Mouse (Mus musculus) liver, adult 2 months (tissue): ENCODE results near the gene Plekhf1.

Experiments
- CTCF ChIP-seq: fragments of 200-500 bp; IDR thresholded peaks from 2 replicates; pipeline ENCODE4 v1.5.1; 2011; ENCODE audit warnings: low read depth, low read length, control low read depth
- POLR2A ChIP-seq: fragments of 200-500 bp; IDR thresholded peaks from 2 replicates; pipeline ENCODE4 v1.6.1; 2011; ENCODE audit warnings: low read length, control low read depth; ENCODE audit not compliant: insufficient read depth; ENCODE audit errors: extremely low read depth

DNA sequence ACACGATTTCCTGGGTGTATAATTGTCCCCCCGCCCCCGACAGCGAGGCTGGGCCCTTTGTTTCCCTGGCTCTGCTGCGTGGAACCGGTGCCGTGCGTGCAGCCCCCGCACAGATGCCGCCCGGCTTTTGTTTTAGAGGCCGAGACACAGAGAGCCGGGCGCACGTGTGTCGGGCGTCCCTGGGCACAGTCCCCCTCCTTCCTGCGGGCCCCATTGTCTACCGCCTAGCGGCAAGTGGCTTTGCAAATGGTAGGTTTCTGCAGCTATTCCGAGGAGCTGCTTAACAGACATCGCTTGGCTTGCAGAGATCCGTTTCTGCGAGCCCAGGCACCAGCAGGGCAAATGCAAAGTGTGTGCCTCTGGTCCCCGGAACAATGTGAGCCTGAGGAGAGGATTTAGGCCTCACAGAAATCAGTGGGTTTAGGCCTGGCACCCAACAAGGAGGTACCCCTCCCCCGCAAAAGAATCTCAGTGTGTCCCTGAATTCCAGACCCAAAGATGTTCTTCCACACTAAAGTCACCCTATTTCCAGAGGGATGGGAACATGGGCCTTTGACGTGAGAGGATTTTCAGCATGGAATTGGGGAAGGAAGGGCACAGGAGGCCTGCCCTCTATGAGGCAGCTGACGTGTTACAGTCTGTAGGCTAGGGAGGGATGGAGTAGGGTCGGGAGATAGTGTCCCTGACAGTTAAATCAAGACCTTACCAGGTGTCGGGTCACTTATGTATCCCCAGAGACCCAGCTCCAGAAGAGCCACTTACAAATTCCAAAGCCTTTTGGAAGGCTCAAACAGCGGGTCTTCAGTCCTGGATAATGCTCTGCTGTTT, 53.3 kb downstream of the Plekhf1 start:
- TF ChIP-seq POLR2A = no peak
- no peak for TF ChIP-seq CTCF
